Mouse (Mus musculus): ENCODE data around the gene Gapvd1. TPM values are rescaled to one million over a fixed set of nuclear protein-coding genes. Genes with fewer than 3 reads are reported as not detected.

Gene Gapvd1
- polyA plus RNA-seq (2012; rRNA removed): 45.3 and 51.1 TPM in 2 replicates

DNA sequence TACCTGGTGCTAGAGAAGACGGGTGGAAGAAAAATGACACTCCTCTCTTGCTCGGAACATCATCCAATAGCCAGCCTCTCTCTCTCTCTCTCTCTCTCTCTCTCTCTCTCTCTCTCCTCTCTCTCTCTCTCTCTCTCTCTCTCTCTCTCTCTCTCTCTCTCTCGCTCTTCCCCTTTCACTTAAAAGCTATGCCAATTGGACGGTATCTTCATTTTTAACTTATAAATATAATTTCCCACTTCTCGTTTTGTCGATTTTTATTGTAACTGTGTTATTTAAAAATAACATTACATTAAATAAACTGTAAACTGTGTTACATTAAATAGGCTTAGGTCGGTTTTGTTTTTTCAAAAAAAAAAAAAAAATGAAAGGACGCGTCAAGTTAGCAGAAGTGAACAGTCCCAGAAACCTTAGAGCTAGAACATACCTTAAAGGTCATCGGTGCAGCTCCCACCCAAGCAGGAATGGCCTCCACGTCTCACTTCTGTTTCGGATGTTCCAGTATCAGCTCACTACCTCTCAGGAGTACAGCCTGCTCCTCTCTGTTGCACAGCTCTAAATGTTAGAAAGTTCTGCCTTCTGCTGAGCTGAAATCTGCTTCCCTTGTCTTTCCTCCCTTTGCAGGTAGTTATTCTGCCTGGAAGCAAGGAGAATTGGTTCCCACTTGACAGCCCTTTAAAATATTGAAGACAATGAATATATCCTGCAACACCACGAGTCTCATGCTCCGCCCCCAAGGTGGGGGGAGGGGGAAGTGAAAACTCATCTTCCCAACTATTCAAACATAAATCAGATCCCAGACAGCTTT is at the start of gene Gapvd1:
Gene Gapvd1, minus strand, starts transcription at position 682 of the 808 bp plus-strand sequence.

DNA sequence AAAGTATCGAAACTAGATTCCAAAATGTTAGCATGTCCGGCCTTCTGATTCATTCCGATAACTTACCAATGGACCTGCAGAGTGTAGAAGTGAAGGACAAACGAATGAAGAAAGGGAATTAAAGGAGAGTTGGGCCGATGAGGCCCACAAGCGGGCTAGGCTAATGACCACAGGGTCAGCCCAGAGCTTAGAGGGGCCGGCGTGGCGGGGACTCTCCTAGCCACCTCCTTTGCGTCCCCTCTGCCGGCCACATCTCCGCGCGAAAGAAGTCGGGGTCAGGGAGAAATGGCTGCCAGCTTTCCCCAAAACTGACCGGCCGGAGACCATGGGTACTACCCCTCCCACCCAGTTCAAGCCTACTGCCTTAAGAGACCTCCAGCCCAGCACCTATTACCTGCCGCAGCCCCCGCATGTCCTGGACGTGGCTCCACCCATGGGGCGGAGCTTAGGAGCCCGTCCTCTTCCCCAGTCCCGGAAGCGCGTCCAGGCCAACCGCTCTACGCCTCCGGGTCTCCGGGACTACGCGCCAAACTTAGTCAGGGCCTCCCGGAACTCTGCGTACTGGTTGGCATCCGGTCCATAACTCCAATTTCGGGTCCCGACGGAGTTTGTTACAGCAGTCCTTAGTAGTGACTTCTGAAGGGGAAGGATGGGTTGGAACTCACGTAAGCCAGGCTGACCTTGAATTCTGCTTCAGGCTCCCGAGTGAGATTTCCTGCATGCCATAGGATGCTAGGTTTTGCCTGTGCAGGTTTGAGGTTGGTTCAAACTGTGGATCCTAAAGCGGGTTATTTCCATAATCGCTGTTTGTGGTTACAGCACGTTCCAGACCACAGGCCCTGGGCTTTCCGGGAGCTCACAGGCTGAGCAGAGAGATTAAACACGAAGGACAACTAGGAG is 44.6 kb upstream of the Gapvd1 start, which contains the start of gene Rabepk:
Gene Rabepk, minus strand, starts transcription at position 556 of the 900 bp plus-strand sequence.

DNA sequence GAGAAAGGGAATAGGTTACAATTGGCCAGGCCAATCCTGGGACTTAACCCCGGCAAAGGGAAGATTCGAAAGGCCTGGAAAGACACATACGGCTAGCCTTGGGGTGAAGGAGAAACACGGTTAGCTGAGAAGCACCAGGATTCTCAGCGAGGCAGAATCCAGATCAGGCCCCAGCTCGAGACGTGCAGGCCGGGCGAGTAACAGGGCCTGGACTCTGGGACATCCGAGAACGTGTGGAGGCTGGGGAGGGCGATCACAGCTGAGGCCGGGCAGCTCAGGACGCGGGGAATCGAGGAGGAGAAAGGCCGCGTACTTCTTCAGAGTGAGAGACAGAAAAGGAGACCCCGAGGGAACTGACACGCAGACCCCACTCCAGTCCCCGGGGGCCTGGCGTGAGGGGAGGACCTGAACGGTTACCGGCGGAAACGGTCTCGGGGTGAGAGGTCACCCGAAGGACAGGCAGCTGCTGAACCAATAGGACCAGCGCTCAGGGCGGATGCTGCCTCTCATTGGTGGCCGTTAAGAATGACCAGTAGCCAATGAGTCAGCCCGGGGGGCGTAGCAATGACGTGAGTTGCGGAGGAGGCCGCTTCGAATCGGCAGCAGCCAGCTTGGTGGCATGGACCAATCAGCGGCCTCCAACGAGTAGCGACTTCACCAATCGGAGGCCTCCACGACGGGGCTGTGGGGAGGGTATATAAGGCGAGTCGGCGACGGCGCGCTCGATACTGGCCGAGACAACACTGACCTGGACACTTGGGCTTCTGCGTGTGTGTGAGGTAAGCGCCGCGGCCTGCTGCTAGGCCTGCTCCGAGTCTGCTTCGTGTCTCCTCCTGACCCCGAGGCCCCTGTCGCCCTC is 16.6 kb upstream of the Gapvd1 start, which contains the start of gene Hspa5:
Gene Hspa5, plus strand, starts transcription at position 603 of the 859 bp plus-strand sequence.

Other genes with a start within 250 kb of the Gapvd1 start
- gene Hspa5, start 16.7 kb upstream of the Gapvd1 start, polyA plus RNA-seq (2012; rRNA removed): 346 and 362 TPM in 2 replicates
- gene Rabepk, start 44.7 kb upstream of the Gapvd1 start, polyA plus RNA-seq (2012; rRNA removed): 20.7 and 21.5 TPM in 2 replicates
- 83.4 and 89.2 TPM in 2 replicates for gene Fbxw2, start 71.1 kb upstream of the Gapvd1 start, polyA plus RNA-seq (2012; rRNA removed)
- 0.08 and 0.09 TPM in 2 replicates for gene Gm34653, start 77.8 kb upstream of the Gapvd1 start, polyA plus RNA-seq (2012; rRNA removed)
- gene Cutal, start 119.2 kb upstream of the Gapvd1 start, polyA plus RNA-seq (2012; rRNA removed): 0.21 and 0.25 TPM in 2 replicates
- 52.9 and 60.5 TPM in 2 replicates for gene Psmd5, start 119.7 kb upstream of the Gapvd1 start, polyA plus RNA-seq (2012; rRNA removed)
- gene Phf19, start 158.8 kb upstream of the Gapvd1 start, polyA plus RNA-seq (2012; rRNA removed): 2.8 and 3.6 TPM in 2 replicates
- gene Traf1, start 206.5 kb upstream of the Gapvd1 start, polyA plus RNA-seq (2012; rRNA removed): 4.1 and 4.2 TPM in 2 replicates